Mouse (Mus musculus) cerebellum, adult 9-10 months (tissue): Measurements from ENCODE around the gene Dbh.

Experiments used
- DNase-seq: peaks from one replicate; pipeline ENCODE4 v3.0.0; 2022

Gene Dbh

DNA sequence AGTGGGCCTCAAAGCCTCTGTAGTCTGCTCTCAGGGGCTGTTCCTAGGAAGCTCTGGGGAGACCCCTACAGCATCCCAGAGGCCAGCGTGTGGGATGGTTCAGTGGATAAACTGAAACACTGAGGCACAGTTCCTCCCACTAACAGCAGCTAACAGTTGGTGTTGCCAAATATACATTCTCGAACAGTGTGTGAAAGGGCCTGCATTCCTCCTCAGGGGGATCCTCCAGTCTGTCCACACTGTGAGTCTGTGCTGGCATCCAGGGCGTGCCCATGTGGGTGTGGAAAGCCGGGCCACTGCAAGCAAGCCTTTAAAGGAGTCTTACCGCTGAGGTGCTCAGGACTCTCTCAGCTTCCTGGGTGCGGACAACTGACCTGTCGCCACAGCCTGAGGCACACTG, 61.5 kb downstream of the Dbh start:
- DNase-seq: peak; percentile 8

DNA sequence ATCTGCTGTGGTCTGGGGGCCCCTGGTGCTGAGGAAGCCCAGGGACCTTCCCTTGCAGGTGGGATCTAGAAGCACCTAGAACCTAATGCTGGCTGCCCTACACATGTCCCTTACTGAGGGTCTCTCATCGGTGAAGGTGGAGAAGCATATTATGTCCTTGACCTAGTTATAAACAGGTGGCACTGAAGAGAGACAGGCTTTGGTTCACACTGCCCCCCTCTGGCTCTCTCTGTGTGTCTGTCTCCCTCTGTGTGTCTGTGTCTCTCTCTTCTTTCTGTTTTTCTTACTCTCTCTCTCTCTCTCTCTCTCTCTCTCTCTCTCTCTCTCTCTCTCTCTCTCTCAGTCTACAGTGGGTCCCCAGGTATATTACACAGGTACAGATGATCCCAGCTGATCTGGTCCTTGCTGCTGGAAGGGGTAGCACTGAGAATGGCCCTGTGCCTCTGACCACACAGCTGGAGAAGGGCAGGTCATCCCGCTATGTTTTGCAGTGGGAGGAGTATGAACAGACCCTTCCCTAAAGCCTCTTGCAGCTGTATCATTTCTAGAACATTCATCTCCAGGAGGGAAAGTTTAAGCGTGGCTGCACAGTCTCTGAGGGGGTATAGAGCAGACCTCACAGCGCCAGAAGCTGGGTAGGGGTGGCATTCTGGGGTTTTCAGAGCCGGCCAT, 63.9 kb downstream of the Dbh start:
- DNase-seq: no peak

DNA sequence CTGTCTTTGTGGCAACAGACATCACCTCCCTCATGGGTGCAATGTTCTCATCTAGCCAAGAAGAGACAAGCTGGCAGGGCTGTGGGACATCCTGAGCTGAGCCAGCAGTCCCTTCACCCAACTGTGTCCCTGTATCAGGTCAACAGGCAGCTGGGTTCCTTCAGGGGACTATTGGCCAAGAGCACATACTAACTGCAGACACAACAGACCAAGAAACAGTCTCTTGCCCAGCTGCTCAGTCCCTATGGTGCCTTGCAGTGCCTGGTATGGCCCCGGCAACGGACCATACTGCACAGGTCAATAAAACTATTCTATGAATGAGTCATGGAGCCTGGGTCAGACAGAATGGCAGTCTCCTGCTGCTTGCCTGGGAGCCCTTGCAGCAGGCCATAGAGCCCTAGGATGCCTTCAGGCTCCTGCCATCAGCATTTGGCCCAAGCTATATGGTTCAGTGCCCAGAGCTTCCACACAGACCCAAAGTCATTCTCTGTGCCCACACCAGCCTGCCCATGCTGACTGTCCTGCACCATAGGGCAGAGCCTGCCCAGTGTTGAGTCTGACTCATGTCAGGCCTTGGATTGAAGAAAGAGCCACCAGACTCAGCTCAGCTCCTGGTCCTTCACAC, 64.6 kb downstream of the Dbh start:
- peak; percentile 60 for DNase-seq

DNA sequence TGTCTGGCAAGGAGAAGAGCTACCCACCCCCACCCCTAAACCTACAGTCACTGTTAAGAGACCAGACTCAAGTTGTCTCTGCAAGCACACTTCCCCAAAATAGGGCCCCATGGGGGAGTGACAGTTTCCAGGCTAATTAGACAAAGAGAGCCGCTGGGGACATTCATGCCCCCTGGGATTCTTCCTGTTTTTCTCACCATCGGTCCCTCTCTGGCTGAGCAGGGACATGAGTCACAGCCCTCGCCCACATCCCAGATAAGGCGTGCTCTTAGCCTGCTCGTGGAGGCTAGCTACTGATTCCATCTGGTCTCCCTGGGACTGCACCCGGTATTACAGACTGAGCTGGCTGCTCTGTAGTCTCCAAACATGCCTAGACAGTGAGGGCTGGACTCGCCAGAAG, 67.3 kb downstream of the Dbh start:
- DNase-seq: peak; percentile 9
